Mouse (Mus musculus): ENCODE data around the gene Myh2.

DNA sequence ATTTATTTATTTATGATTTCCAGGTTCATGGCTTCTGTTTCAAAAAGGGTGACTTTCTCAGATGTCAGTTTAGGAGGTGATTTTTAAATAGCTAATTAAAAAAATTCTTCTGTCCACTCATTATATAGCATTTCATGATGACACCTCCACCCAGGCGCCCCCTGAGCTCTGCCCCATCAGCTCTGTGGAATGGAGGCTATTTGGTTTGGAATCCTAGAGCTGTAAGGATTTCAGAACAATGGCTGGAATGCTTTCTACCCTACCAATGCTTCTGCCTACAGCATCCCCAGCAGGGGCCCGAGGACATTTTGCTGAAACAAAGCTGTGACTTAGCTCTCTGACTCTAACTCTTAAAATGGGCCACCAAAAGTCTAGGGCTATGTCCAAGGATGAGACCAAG, 37.3 kb upstream of the Myh2 start:
- TF ChIP-seq CTCF (IDR thresholded peaks at IDR 0.05; ENCODE audit: borderline replicate concordance, control insufficient read depth, extremely low read depth, insufficient read depth, low read length, poor library complexity) (no peak), POLR2A (IDR thresholded peaks at IDR 0.05; ENCODE audit: control insufficient read depth, extremely low read depth, insufficient read depth, low read length, poor library complexity) (no peak)
